Mouse (Mus musculus) mouse embryonic stem cell (cell line): ENCODE measurements at regions not wholly inside any gene's neighbourhood (a gene's known extent, or its start where the extent isn't known, plus 50 kb on each side); places are given as distances from the start of the nearest gene placed in this dataset.

Source experiments
- in situ Hi-C, 2 experiments: fragments of 300-500 bp; cut with MboI; formaldehyde crosslinking; loops; 1 replicate in 1 of 2; 3 replicates in 1 of 2; pipeline ENCODE4 v1.14.3; 2019 to 2020; ENCODE audit warnings: low sequenced_read_pairs in 2 of 2, low pct_unique_long_range_greater_than_20kb in 1 of 2, mixed read lengths in 1 of 2; ENCODE audit not compliant: unreplicated experiment in 1 of 2

DNA sequence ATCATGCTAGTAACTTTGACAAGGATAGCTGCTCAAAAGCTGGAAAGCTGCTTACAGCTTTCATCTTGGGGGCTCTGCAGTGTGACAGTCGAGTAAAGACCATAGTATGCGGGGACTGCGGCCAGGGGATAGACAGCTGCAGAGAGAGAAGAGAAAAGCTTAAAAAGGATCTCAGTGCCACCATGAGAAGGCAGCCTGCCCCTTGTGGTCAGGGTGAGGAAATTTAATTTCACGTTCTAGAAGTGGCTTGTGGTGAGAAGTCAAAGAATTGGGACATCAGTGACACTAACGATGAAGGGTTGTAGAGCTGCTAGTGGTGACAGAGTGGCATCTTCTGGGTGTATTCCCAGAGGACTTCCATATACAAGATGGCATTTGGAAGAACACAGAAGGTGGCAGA, 116.7 kb upstream of the Ttc29 start:
- in situ Hi-C loops: no loop called here

DNA sequence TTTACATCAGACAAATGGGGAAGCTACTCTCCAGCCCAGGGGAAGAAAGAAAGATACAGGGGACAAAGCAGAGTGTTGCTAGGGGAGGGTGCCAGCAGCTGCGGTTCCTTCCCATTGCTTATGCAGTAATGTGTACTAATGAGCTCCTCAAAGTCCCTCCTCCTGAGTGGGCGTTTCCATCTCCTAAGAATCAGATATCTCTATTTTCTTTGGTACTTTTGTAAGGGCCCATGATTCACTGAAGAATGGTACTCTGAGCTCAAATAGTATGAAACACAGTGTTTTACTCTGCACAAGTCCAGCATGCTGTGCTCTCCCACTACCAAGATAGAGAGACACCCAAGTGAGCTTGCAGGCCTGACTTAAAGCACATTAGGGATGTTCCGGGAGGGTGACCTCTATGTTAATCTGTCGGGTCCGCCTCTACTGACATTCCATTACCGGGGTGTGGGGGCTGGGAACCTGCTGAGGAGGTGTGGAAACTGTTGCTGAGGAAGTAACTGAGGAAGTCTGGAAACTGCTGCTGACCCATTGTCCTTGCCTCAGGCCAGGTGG, 114.8 kb upstream of the Ttc29 start:
- in situ Hi-C loops: no loop called here

DNA sequence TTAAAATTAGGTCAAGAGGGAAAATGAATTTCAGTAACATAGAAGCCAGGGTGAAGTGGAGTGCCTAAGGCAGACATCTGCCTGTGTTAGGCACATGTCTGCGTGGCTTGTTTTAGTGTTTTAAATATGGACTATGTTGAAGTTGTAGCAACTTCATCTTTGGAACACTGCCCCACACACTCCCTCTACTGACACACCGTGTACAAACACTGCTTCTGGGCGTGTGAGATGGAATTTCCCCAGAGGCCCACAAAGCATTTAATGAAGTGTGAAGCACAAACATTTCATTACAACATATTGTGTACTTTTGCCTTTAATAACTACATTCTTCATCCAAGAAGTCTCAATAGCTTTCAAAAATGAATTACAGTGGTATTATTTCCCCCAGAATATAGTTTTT, 114.0 kb upstream of the Ttc29 start:
- in situ Hi-C loops: no loop called here

DNA sequence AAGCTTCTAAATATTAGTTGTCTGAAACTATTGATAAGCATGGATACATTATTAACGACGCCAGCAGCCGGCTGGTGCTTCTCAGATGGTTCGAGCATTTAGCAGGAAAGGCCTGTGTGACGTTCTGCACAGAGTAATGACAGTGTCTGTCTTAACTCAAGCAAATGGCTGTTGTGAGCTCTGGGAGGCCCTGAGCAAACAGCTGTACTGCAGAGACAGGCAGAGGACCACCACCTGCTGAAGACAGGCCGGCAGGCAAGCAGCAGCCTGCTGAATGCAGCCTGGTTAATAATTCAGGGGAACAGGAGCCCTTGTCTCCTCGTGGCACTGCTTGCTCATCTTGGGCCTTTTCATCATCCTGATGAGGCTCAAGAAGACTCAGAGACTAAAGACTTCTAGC, 105.8 kb upstream of the Ttc29 start:
- in situ Hi-C loops: no loop called here

DNA sequence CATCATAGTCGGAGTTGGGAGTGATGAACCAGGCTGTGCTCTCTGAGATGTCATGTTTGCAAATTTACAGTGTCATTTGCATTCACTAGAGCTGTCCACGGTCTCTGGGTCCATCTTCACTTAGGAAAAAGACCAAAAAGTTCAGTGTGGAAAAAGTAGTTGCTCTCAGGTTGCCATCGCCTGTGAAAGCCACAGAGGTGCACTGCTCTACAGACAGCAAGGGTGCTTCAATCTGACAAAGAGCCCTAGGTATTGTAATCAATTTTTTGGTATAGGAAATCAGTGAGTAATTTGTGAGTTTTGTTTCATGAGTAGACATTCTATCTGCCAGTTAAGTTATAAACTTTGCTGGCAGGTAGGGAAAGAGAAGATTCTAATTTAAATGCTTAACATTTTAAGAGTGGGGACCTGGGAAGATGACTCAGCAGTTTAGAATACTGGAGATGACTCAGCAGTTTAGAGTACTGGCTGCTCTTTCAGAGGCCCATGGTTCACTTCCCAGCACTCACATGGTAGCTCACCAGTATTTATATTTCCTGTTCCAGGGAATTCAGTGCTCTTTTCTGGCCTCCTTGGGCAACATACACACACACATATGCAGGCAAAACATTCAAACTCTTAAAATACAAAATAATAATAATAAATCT, 103.0 kb upstream of the Ttc29 start:
- in situ Hi-C loops: no loop called here

DNA sequence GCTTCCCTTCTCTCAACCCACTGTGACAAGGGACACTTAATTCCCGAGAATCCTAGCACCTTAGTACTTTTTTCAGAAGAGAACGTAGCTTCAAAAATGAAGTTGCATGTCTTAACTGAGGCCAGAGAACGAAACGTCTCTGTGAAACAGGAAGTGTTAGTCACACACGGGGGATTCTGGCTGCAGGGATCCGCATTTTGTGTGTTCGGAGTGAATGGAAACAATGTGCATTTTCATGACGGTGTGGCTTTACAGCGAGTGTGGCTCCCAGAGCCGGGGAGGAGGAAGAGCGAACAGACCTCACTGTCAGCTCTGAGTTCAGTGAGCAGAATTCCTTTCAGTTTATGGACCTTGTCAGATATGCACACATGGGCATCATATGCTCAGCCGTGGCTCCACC, 100.0 kb upstream of the Ttc29 start:
- in situ Hi-C loops: no loop called here

DNA sequence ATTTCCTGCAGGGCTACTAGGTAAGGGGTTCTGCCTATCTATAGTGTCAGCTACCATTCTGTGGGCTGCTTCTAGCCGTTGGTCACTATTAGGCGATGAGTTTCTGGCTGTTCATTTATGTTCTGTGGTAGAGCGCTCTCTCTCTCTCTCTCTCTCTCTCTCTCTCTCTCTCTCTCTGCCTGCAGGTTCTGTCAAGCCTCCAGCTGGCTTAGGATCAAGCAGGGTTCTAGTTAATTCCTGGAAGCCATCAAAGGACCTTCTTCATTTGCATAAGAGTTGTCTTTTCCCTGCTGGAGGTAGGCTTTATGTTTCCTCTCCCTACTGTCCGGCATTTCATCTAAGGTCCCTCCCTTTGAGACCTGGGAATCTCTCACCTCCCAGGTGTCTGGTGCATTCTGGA, 98.6 kb upstream of the Ttc29 start:
- in situ Hi-C loops: no loop called here

DNA sequence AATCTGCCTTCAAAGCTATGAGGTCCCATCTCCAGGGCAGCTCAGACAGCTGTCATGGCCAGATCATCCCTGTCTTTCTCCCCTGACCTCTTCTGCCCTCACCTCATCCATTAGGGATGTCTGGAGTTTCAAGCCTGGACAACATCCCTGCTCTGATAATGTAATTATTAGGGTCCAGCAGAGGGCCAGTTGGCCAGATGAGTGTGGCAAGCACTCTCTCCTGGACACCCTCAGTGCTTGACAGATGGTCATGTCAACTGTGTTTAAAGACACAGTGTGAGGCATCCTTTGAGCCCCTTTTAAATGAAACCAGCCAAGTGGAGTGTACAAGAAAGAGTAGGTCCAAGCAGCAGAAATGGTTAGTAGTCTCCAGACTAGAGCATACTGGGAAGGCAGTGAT, 95.9 kb upstream of the Ttc29 start:
- in situ Hi-C loops: no loop called here

DNA sequence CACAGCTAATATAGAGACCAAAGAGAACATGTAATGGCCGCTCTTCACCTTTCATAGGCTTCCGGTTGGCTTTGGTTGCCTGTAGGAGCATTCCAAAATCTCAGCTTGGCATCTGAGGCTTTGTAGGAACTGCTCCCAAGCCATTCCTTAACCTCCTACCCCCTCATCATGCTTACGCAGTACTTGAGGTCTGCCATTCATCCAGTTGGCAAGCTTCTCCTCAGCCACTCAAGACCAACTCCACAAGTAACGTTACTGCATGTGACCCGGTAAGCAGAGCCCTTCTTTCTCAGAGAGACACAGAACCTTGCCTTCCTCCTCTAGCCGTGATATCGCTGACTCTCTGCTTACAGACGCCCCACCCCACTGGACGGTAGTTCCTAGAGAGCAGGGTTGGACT, 94.6 kb upstream of the Ttc29 start:
- in situ Hi-C loops: no loop called here

DNA sequence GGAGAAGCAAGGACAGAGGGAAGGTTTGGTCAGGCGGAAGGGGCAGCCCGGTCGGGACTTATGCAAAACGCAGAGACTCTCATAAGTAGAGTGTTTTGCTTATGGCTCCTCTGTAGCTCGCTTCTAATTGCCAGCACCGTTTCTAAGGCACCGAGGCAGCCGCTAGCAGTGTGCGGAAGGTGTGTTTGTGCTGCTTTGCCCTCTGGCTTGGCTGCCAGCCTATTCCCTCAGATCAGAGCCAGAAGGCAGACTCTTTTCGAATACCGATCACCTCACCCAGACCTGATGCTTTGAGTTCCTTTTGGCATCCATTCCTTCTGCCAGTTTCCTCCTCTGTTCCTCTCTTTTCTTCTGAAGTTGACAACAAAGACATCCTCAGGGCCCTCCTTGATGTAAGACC, 93.4 kb upstream of the Ttc29 start:
- in situ Hi-C loops: loop anchor here in 1 of 2 experiments (10.0 kb wide), 1 partner anchor 95 kb away; the partner anchor contains the start of gene Ttc29

DNA sequence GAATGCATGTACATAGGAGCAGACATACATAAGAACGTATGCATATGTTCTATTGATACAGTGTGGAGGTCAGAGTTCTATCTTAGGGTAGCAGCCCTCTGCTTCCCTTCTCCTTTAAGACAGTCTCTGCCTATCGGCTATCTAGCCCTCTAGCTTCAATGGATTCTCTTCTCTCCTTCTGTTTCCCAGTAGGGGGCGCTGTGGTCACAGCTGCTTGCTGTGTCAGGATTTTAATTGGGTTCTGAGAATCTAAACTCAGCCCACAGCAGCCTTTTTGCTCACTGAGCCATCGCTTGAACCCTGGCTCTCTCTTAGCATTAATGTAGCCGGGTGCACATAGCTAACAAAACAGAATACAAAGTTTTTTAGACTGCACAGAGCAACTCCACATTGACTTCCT, 88.8 kb upstream of the Ttc29 start:
- in situ Hi-C loops: loop anchor here in 1 of 2 experiments (10.0 kb wide), 1 partner anchor 91 kb away; the partner anchor contains the start of gene Ttc29

DNA sequence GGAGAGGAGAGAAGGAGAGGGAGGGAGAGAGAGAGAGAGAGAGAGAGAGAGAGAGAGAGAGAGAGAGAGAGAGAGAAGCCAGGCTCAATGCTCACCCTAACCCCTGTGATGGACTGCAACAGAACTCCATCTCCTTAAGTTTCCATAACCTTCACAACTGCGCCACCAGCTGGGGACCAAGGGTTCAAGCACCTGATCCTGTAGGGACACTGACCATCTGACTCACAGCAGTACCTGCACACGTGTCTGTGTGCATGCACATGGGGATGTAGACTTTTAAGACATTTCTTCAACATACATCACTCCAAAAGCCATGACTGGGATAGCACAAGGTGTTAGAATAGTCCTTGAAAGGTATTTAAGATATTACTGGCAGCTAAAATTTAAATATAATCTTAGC, 85.2 kb upstream of the Ttc29 start:
- in situ Hi-C loops: loop anchor here in 1 of 2 experiments (10.0 kb wide), 1 partner anchor 87 kb away; the partner anchor contains the start of gene Ttc29

DNA sequence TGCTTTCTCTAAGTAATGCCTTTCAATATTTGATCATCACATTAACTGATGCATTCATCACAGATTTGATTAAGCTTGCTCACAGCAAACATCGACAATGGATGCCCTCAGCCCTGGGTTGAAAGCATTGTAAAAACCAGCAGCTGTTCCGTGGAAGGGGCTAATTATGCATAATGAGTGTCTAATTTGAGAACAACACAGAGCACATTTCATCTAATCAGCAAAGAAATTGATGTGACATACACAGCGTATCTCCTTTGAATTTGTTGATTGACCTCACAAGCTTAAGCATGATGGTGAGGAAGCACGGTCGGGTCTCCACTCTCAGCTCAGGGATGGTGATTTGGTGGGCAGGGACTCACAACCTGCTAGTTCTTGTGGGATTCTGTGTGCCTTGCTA, 84.0 kb upstream of the Ttc29 start:
- in situ Hi-C loops: loop anchor here in 1 of 2 experiments (10.0 kb wide), 1 partner anchor 86 kb away; the partner anchor contains the start of gene Ttc29

DNA sequence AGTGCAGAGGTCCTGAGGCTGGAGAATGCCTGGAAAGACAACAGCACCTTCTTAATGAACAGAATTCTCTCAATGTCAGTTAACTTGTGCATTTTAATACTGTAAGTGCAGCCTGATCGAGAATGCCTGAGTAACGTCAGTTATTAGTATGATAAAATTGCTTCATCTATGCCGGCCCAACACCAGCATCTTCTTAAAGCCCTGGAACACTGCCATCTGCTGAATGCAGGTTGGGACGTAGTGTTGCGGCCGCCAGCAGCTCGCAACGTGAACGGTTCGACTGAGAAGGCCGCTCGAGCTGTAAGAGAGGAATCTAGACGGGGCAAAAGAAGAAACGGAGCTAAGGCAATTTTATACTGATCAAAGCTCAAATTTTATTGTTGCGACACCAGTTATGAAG, 73.6 kb upstream of the Ttc29 start:
- in situ Hi-C loops: loop anchor here (10.0 kb wide), 1 partner anchor 75 kb away; no protein-coding TSS in a partner anchor

DNA sequence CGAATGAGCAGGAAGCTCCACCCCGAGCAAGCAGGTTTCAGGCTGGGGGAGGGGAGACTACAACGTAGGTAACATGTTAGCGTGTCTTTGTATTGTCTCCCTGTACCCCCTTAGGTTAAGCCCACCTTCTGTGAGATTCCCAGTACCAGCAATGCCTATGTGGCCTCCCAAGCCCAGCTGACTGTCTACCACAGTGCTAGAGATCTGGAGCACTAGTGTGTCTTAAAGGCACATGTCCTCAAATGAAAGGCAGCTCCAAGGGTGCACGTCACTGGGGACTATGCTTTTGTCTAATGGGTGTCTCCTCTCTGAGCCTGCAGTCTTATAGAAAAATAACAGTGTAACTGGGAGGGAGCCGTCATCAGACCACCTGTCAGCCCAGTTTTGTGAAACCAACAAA, 65.9 kb upstream of the Ttc29 start:
- in situ Hi-C loops: no loop called here

DNA sequence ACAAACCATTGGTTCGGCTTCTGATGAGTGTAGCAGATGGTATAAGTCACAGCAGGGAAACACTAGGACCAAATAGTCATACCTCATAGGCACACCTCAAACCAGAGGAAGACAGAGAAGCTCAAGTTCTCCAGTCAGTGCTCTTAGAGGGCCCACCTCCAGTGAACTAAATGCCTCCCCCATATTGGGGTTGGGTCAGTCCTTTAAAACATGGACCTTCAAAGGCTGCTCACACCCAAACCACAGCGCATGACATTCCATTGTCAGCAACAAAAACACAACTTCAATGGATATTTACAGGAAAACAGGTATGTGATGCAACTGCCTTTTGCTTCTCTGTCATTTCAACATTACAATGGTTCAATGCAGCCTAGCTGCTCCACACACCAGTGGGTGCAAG, 65.1 kb upstream of the Ttc29 start:
- in situ Hi-C loops: no loop called here

DNA sequence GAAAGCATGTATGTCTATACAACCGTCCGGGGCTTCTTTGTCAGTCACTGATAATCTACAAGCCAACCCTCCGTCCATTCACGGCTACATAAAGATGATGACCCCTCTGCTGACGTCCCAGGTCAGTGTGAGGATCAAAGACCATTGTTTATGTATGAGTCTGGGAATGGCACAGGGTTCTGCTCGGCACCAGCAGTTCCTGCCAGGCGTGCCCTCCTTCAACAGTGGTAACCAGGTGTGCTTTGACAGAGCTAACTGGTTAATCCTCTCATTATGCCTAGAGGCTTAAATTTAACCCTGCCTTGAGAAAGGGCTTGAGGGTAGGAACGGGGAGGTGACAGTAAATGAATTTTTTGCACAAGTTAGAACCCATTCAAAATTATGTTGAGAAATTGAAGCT, 58.2 kb upstream of the Ttc29 start:
- in situ Hi-C loops: no loop called here

DNA sequence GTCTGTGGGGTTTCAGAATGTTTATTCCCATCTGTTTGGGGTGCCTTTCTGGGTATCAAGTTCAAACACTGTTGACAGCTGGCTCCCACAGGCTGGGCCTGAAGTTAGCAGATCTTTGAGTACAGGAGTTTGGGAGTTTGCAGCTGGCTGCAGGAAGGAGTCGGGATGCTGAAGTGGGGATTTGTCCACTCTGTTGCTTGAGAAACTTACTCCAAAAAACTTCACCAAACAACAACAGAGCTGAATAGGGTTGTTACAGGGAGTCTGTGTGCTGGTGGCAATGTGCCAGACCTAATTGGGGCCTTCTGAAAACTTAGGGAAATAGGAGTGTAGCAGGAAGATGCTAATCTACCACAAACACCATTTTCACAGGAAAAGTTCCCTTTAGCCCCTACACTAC, 51.1 kb upstream of the Ttc29 start:
- in situ Hi-C loops: no loop called here

DNA sequence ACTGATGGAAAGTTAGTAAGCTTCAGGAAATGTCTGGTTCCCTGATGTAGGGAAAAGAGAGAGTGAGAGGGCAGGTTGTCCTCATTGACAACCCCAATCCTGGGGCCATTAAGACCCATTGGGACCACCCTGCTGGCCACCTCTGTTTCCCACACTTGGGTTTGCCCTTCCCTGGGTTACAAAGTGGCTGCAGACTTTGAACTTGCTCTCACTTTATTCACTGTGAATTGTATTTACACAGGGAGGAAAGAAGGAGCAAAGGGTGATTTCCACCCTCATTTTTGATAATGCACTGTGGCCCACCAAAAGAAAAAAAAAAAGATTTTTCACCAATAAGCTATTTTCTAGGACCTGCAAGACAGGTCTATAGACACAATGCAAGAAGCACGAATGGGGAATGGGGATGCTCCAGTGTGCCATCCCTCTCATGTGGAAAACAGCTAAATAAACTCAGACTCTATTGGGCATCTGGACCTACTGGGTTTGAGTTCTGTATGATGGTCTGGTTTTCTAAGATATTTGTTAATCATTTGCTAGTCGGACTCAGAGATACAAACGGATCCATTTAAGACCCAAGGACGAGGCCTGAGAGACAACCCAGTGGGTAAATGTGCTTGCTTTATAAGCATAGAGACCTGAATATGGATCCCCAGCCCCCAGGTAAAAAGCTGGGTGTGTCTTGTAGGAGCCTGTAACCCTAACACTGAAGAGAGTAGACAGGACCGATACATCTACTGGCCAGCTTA, 50.2 kb upstream of the Ttc29 start:
- in situ Hi-C loops: no loop called here
